Mouse (Mus musculus): ENCODE results near the gene Ccl3. TPM values are rescaled to one million over a fixed set of nuclear protein-coding genes. Genes with fewer than 3 reads are reported as not detected.
A peak's percentile ranks its signal among the peaks of the same experiment; 100 is the strongest.

The Ccl3 gene
- not detected for polyA plus RNA-seq (2021)

- POLR2A ChIA-PET, result no interaction called here
- in situ Hi-C loops (cut with MboI; ENCODE audit: low pct_unique_long_range_greater_than_20kb), result no loop called here
- peaks cover 13% of the 10 kb centered on the region for H3K27me3 ChIP-seq
- no peak for TF ChIP-seq CTCF (IDR thresholded peaks at IDR 0.05)
- no peak for DNase-seq (ENCODE audit: low read depth, low spot score)
- CTCF ChIA-PET, result interaction anchor here (1.0 to 1.2 kb wide), 3 partner anchors 11 to 25 kb away, joined by 3 read pairs; no protein-coding TSS in a partner anchor
- ATAC-seq, result no peak
Measured at GRCm38 (mm10) chr11:83649305-83649841, at the start of gene Ccl3. TSS of gene Ccl3 (minus strand) at chr11:83649355.

DNA sequence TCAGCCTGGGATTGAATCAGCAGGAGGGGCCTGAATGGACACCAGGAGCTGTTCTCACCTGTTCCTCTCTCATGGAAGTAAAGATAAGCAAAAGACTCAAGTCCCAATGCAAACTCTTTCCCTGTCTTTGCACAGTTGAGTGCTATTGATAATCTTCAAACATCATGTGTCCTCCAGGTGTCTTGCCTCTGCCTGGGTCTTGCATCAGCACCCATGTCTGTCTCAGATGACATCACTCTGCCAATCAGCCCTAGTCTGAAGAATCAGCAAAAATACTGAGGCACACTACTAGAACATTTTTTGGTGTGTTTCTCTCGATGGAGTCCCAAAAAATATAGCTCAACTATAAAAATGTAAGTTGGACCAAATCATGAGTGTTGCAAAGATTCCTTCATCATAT lies 42.9 kb upstream of the Ccl3 start:
- POLR2A ChIA-PET, result no interaction called here
- CTCF ChIA-PET, result no interaction called here
- no peaks in the 10 kb centered on the region for H3K27me3 ChIP-seq
- DNase-seq (ENCODE audit: low read depth, low spot score) (no peak), ATAC-seq (no peak)
- in situ Hi-C loops (cut with MboI; ENCODE audit: low pct_unique_long_range_greater_than_20kb), result no loop called here
- no peak for TF ChIP-seq CTCF (IDR thresholded peaks at IDR 0.05)

GRCm38 (mm10) chr11:83689918-83690317 lies 40.8 kb upstream of the Ccl3 start:
- TF ChIP-seq CTCF (IDR thresholded peaks at IDR 0.05), result no peak
- in situ Hi-C loops (cut with MboI; ENCODE audit: low pct_unique_long_range_greater_than_20kb), result no loop called here
- POLR2A ChIA-PET, result no interaction called here
- ATAC-seq, result peak; percentile 60
- DNase-seq (ENCODE audit: low read depth, low spot score), result no peak
- H3K27me3 ChIP-seq, result peaks cover 3% of the 10 kb centered on the region
- CTCF ChIA-PET, result interaction anchor here (0.8 kb wide), 1 partner anchor 12 kb away, joined by 3 read pairs; no protein-coding TSS in a partner anchor

- no peak for TF ChIP-seq CTCF (IDR thresholded peaks at IDR 0.05)
- in situ Hi-C loops (cut with MboI; ENCODE audit: low pct_unique_long_range_greater_than_20kb), result no loop called here
- ATAC-seq, result no peak
- H3K27me3 ChIP-seq, result peaks cover 28% of the 10 kb centered on the region
- no peak for DNase-seq (ENCODE audit: low read depth, low spot score)
- CTCF ChIA-PET, result no interaction called here
- POLR2A ChIA-PET, result no interaction called here
Measured at GRCm38 (mm10) chr11:83675665-83676064, 26.5 kb upstream of the Ccl3 start.

DNA sequence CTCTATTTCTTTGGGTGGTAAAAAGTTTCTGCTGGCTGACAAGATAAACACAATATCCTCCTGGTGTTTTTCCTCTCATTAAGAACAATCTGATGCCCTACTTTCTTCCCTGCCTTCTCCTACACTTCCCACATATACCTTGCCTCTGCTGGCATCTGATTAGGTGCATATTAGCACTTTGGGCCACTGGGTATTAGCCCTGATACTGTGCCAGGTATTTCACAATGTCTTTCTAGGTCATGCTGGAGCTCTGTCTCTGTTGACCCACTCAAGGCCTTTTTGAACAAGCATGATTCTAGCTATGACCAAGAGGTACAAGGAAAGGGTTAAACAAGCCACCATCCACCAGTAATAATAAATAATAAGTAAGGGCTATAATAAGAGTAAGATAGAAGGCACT lies 22.6 kb upstream of the Ccl3 start:
- CTCF ChIA-PET, result interaction anchor here (1.0 to 1.2 kb wide), 2 partner anchors 8 to 19 kb away, joined by 3 read pairs; no protein-coding TSS in a partner anchor

DNA sequence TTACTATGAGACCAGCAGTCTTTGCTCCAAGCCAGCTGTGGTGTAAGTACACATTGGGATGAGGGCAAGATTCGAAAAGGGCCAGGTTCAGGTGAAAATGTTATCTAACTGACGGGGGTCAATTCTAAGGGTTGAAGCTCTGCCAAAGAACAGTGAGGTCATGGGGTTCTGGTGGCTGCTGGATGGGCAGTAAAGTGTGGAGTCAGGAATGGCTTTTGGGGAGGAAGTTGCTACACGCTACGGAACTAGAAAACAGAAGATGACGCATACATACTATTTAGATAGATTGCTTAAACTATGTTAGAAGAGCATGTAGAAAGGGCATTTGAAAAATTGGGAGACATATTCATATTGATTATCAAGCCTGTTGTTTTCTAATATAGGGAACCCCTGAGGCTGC lies 14.4 kb upstream of the Ccl3 start:
- ATAC-seq, result no peak
- no peak for DNase-seq (ENCODE audit: low read depth, low spot score)
- no peaks in the 10 kb centered on the region for H3K27me3 ChIP-seq
- ChIA-PET POLR2A (no interaction called here), CTCF (interaction anchor here (0.7 kb wide), 1 partner anchor 8 kb away, joined by 3 read pairs; no protein-coding TSS in a partner anchor)
- TF ChIP-seq CTCF (IDR thresholded peaks at IDR 0.05), result no peak
- in situ Hi-C loops (cut with MboI; ENCODE audit: low pct_unique_long_range_greater_than_20kb), result loop anchor here (25.0 kb wide), 1 partner anchor 576 kb away; no protein-coding TSS in a partner anchor

More for the DNA sequence above, 22.6 kb upstream of the Ccl3 start:
- no peak for ATAC-seq
- no peak for TF ChIP-seq CTCF (IDR thresholded peaks at IDR 0.05)
- H3K27me3 ChIP-seq, result peaks cover 16% of the 10 kb centered on the region
- in situ Hi-C loops (cut with MboI; ENCODE audit: low pct_unique_long_range_greater_than_20kb), result loop anchor here (25.0 kb wide), 1 partner anchor 584 kb away; no protein-coding TSS in a partner anchor
- POLR2A ChIA-PET, result no interaction called here
- no peak for DNase-seq (ENCODE audit: low read depth, low spot score)

GRCm38 (mm10) chr11:83662204-83662603 lies 13.0 kb upstream of the Ccl3 start, which contains the start of gene Ccl4:
TSS of gene Ccl4 (plus strand) at chr11:83662584.
- ChIA-PET POLR2A (no interaction called here), CTCF (no interaction called here)
- ATAC-seq, result no peak
- DNase-seq (ENCODE audit: low read depth, low spot score), result no peak
- no peak for TF ChIP-seq CTCF (IDR thresholded peaks at IDR 0.05)
- no peaks in the 10 kb centered on the region for H3K27me3 ChIP-seq
- in situ Hi-C loops (cut with MboI; ENCODE audit: low pct_unique_long_range_greater_than_20kb), result loop anchor here (25.0 kb wide), 1 partner anchor 575 kb away; no protein-coding TSS in a partner anchor

- DNase-seq (ENCODE audit: low read depth, low spot score) (no peak), ATAC-seq (no peak)
- ChIA-PET CTCF (no interaction called here), POLR2A (no interaction called here)
- H3K27me3 ChIP-seq, result no peaks in the 10 kb centered on the region
- in situ Hi-C loops (cut with MboI; ENCODE audit: low pct_unique_long_range_greater_than_20kb), result loop anchor here (25.0 kb wide), 1 partner anchor 571 kb away; no protein-coding TSS in a partner anchor
- TF ChIP-seq CTCF (IDR thresholded peaks at IDR 0.05), result no peak
Measured at GRCm38 (mm10) chr11:83658797-83659196, 9.6 kb upstream of the Ccl3 start.

- POLR2A ChIA-PET, result no interaction called here
- no peak for DNase-seq (ENCODE audit: low read depth, low spot score)
- CTCF ChIA-PET, result interaction anchor here (0.9 kb wide), 1 partner anchor 16 kb away, joined by 3 read pairs; no protein-coding TSS in a partner anchor
- no peaks in the 10 kb centered on the region for H3K27me3 ChIP-seq
- no peak for TF ChIP-seq CTCF (IDR thresholded peaks at IDR 0.05)
- ATAC-seq, result no peak
- in situ Hi-C loops (cut with MboI; ENCODE audit: low pct_unique_long_range_greater_than_20kb), result loop anchor here (25.0 kb wide), 1 partner anchor 570 kb away; no protein-coding TSS in a partner anchor
Measured at GRCm38 (mm10) chr11:83657508-83657907, 8.4 kb upstream of the Ccl3 start.

DNA sequence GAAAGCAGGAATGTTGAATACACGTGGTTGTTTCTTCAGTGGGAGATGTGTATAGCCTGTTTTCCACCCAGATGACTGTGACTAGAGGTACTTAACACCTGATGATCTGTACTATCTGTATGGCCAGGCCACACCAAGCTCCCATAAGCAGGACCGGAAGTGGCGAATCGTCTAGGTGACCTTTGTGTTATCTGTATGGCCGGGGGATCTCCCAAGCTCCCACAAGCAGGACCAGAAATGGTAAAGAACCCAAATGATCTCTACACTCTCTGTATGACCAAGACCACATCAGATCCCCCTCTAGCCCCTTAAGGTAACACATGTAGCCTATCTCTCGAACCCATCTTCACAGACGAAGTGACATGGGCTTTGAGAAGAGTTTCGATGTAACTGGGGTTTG lies 5.5 kb upstream of the Ccl3 start:
- CTCF ChIA-PET, result no interaction called here
- peaks cover 13% of the 10 kb centered on the region for H3K27me3 ChIP-seq
- ATAC-seq, result no peak
- POLR2A ChIA-PET, result no interaction called here
- no peak for TF ChIP-seq CTCF (IDR thresholded peaks at IDR 0.05)
- no peak for DNase-seq (ENCODE audit: low read depth, low spot score)
- in situ Hi-C loops (cut with MboI; ENCODE audit: low pct_unique_long_range_greater_than_20kb), result loop anchor here (25.0 kb wide), 1 partner anchor 567 kb away; no protein-coding TSS in a partner anchor

DNA sequence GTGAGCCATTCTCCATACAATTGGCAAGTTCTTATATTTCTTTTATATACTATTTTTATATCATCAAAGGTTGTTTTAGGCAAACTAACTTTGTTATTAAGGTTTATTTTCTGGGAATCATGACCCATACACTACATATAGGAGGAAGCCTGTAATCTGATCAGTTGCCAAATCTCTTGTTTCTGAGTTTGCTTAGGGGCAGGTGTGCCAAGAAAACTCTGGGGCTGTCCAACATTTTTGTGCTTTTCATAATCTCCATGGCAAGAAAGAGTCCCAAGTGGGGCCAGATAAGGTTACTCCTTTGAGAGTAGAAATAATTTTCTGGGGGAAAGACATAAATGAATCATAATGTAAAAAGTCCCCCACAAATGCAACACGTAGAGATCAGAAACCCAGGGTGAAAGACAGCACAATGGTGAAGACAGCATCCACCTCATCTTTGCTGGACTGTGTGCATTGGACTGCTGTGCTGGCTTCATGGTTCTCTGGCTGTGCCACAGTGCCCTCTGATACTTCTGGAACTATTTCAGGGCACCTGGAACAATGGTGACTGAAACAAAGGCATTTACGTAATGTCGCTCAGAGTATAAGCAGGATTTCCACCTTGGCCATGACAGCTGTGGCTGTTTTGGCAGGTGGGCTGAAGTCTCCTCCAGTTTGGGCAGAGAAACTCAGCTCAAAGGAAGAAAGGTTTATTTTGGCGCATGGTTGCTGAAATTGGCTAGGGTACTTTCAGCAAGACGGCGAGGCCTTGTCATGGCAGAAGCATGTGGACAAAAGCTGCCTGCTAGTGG lies 2.6 kb downstream of the Ccl3 start:
- ChIA-PET POLR2A (no interaction called here), CTCF (no interaction called here)
- no peak for ATAC-seq
- no peak for DNase-seq (ENCODE audit: low read depth, low spot score)
- peaks cover 13% of the 10 kb centered on the region for H3K27me3 ChIP-seq
- no peak for TF ChIP-seq CTCF (IDR thresholded peaks at IDR 0.05)
- in situ Hi-C loops (cut with MboI; ENCODE audit: low pct_unique_long_range_greater_than_20kb), result no loop called here
